Mouse (Mus musculus) hindbrain, embryonic 13.5 days (tissue): ENCODE results near the gene Llgl2. TPM values are rescaled to one million over a fixed set of nuclear protein-coding genes. Genes with fewer than 3 reads are reported as not detected.
A peak's percentile ranks its signal among the peaks of the same experiment; 100 is the strongest.

Experiments used
- ATAC-seq: fragments of 200-750 bp; cut with Nextera tagmentation; 2 replicates; pipeline ENCODE4 v1.8.0; 2017; ENCODE audit warnings: moderate TSS enrichment; ENCODE audit not compliant: low FRiP score
- H3K27ac ChIP-seq: fragments of 300-500 bp; sonication (generic); 2 replicates; pipeline ENCODE4 v1.5.1; 2015; ENCODE audit warnings: inconsistent platforms, mild to moderate bottlenecking, moderate library complexity
- H3K27me3 ChIP-seq: fragments of 300-500 bp; sonication (generic); 2 replicates; pipeline ENCODE4 v1.6.1; 2015; ENCODE audit warnings: mild to moderate bottlenecking, inconsistent platforms
- H3K36me3 ChIP-seq: fragments of 300-500 bp; sonication (generic); 2 replicates; pipeline ENCODE4 v1.6.1; 2015; ENCODE audit warnings: mild to moderate bottlenecking, inconsistent platforms
- H3K4me1 ChIP-seq: fragments of 300-500 bp; sonication (generic); replicated peaks from 2 replicates; pipeline ENCODE4 v1.6.1; 2015; ENCODE audit warnings: inconsistent platforms
- H3K4me2 ChIP-seq: fragments of 300-500 bp; sonication (generic); 2 replicates; pipeline ENCODE4 v1.6.1; 2015; ENCODE audit warnings: inconsistent platforms, mild to moderate bottlenecking, moderate library complexity
- H3K4me3 ChIP-seq: fragments of 300-500 bp; sonication (generic); 2 replicates; pipeline ENCODE4 v1.5.1; 2015; ENCODE audit warnings: mild to moderate bottlenecking, inconsistent platforms
- H3K9ac ChIP-seq: fragments of 300-500 bp; sonication (generic); 2 replicates; pipeline ENCODE4 v1.6.1; 2015; ENCODE audit warnings: mild to moderate bottlenecking, inconsistent platforms
- H3K9me3 ChIP-seq: fragments of 300-500 bp; sonication (generic); 2 replicates; pipeline ENCODE4 v1.6.1; 2016; ENCODE audit warnings: inconsistent platforms
- WGBS: fragments of 180-500 bp; shearing (Covaris S2); methylation state at CpG from one replicate; pipeline ENCODE4 v1.1.7; 2015; 5-methylcytosine and 5-hydroxymethylcytosine counted together
- polyA plus RNA-seq: library from polyadenylated mRNA; unstranded; fragments of >200 nt; fragmentation: Nextera tagmentation; extraction: Ambion mirVana; gene quantifications from 2 replicates; pipeline ENCODE4 v1.2.1, GENCODE M21; 2015

The Llgl2 gene
- polyA plus RNA-seq, 1 experiment from 2014 or later, result 2.2 TPM

DNA sequence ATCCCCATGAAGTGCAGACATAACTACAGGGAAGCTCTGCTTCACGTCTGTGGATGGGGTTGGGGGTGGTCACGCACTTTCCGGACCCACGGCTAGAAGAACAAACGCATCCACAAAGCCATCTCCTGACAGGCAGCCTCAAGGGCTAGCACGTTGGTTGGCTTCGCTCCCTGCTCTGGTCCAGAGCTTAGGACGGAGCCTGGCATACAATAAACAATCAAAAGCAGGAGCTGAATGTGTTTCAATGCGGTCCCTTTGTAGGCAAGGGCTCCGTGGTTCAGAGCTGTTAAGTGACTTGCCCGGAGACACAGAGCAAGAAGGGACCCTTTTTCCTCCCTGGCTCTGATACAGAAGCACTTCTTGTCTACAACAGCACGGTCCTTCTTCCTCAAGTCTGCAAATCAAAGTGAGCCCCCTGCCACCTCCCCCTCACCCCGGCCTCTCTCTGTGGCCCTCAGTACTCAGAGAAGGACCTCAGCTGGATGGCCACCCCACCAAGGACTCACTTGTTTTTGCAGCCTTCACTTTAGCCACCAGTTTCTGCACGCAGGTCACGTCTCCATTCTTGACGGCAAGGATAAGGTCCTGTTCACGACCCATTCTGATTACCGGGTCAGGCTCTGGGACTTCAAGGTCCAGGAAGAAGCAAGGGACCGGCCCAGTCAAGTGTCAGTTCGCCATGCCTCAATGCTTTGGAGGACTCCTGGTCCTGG lies 12.3 kb upstream of the Llgl2 start:
- peak overlapping the region; percentile 93 for H3K9ac ChIP-seq
- peak overlapping the region; percentile 91 for H3K4me3 ChIP-seq
- WGBS, result 79% methylated on average over 20 of the region's 20 CpGs
- peak overlapping the region; percentile 77; the same call in 1 of the 2 replicates for H3K27ac ChIP-seq
- no peaks in the 10 kb centered on the region for H3K27me3 ChIP-seq
- peaks cover 85% of the 10 kb centered on the region for H3K4me1 ChIP-seq
- H3K36me3 ChIP-seq, result peaks cover 15% of the 10 kb centered on the region
- no peaks in the 10 kb centered on the region for H3K9me3 ChIP-seq
- peak overlapping the region; percentile 92 for H3K4me2 ChIP-seq
- no peak for ATAC-seq

DNA sequence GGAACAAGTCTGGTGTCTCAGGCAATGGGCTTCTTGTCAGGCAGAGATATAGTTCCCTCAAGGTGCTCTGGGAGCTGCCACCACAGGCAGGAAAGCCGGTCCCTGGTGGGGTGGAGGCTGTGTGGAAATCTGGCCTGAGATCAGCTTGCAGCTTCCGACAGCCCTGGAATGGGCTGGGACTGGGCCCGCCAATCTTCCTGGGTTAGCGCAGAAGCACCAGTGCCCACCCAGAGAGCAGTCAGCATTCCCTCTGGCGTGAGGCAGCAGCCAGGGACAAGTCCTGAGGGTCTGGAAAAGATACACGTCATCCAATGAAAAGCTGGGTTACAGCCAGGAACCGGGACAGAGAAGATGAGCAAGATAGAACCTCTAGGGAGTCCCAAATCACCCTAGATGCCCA lies 11.8 kb upstream of the Llgl2 start:
- H3K9ac ChIP-seq, result peak overlapping the region; percentile 93
- WGBS, result 35% methylated on average over 7 of the region's 7 CpGs
- H3K4me3 ChIP-seq, result peak overlapping the region; percentile 91
- H3K4me2 ChIP-seq, result peak overlapping the region; percentile 92
- H3K36me3 ChIP-seq, result peaks cover 14% of the 10 kb centered on the region
- peaks cover 81% of the 10 kb centered on the region for H3K4me1 ChIP-seq
- ATAC-seq, result no peak
- H3K27ac ChIP-seq, result peak overlapping the region; percentile 77; the same call in 1 of the 2 replicates
- H3K27me3 ChIP-seq, result no peaks in the 10 kb centered on the region
- no peaks in the 10 kb centered on the region for H3K9me3 ChIP-seq

DNA sequence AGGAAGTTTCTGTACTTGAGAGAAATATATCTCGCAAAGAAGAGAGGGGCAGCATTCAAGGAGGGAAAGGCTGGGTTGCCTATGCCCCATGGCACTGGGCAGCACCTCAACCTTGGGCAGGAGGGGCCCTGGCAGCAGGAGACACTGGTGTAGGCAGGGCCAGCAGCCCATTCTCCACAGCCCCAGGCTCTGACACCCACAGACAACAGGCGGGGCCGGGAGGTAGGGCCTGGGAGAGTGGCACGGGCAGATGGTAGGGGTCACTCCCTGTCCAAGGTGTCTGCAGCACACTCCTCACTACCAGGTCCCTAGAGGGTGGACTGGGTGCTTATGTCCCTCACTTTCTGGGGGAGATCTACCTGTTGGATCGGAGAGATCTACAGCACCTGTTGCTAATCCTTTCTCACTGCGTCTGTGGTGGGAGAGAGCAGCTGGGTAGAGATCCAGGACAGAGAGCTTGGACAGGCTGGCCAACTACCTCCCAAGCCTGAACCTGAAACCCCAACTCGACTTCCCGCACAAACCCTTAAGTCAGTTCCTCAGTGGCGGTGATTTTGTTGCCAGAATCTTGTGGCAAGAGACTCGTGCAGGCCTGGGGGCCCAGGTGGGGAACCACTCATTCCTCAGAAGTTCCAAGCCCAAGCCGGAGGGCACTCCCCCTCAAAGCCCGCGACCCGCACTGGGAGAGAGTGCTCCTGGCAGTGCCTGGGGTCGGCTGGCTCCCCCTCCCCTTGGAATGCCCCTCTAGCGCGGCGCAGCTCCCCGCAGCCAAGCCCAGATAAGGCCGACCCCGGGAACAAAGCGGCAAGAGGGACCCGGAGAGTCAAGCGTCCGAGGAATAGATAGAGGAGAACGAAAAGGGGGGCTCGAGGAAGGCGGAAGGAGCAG lies 11.1 kb upstream of the Llgl2 start:
- H3K4me1 ChIP-seq, result peaks cover 75% of the 10 kb centered on the region
- peaks cover 18% of the 10 kb centered on the region for H3K36me3 ChIP-seq
- 3% methylated on average over 28 of the region's 28 CpGs for WGBS
- peak overlapping the region; percentile 77 for H3K27ac ChIP-seq
- peak; percentile 33 for ATAC-seq
- no peaks in the 10 kb centered on the region for H3K9me3 ChIP-seq
- peak overlapping the region; percentile 93 for H3K9ac ChIP-seq
- H3K4me3 ChIP-seq, result peak overlapping the region; percentile 91
- peak overlapping the region; percentile 92 for H3K4me2 ChIP-seq
- no peaks in the 10 kb centered on the region for H3K27me3 ChIP-seq

DNA sequence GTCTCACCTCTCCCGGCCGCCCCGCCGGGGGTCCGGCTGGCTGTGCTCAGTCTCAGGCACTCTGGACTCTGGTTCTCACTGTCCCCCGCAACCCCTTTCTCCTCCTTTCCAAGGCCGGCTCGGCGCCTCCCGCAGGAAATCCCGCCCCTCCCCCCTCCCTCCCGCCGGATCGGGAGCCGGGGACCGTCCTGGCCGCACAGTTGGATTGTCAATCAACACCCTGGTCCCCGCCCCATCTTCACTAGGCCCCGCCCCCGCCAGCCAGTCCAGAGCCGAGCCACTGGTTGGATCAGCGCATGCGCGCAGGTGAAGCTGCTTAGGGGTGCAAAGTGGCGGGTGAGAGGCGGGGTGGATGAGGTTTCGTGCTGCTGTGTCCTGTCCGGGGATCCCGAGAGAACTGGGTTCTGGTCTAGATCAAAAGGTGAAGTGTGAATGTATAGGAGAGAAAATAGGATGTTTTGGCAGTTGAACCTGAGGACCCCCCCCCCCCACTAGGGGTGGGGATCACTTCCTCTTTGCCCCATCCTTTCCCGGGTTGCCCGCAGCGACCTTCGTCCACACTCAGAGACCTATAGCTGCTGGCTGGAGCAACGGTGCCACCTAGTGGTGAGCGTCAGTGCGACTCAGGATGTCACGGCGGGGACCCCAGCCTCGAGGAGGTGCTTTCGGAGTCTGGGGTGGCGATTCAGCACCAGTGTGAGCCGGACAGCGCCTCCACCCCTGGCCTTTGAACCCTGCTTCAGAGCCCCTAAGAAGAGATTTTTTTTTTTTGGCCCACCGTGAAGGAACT lies 10.1 kb upstream of the Llgl2 start, which contains the start of gene Caskin2:
Caskin2 (minus strand) TSS at position 133 of the 790 bp plus-strand sequence.
- H3K27me3 ChIP-seq, result no peaks in the 10 kb centered on the region
- H3K4me3 ChIP-seq, result peak within 1 kb of the TSS; percentile 91
- no peaks in the 10 kb centered on the region for H3K9me3 ChIP-seq
- peak; percentile 90 for ATAC-seq
- peak within 1 kb of the TSS; percentile 77 for H3K27ac ChIP-seq
- peaks cover 25% of the 10 kb centered on the region for H3K36me3 ChIP-seq
- peak within 1 kb of the TSS; percentile 92 for H3K4me2 ChIP-seq
- under 1% methylated on average over 43 of the region's 44 CpGs for WGBS
- peaks cover 65% of the 10 kb centered on the region for H3K4me1 ChIP-seq
- peak within 1 kb of the TSS; percentile 93 for H3K9ac ChIP-seq

DNA sequence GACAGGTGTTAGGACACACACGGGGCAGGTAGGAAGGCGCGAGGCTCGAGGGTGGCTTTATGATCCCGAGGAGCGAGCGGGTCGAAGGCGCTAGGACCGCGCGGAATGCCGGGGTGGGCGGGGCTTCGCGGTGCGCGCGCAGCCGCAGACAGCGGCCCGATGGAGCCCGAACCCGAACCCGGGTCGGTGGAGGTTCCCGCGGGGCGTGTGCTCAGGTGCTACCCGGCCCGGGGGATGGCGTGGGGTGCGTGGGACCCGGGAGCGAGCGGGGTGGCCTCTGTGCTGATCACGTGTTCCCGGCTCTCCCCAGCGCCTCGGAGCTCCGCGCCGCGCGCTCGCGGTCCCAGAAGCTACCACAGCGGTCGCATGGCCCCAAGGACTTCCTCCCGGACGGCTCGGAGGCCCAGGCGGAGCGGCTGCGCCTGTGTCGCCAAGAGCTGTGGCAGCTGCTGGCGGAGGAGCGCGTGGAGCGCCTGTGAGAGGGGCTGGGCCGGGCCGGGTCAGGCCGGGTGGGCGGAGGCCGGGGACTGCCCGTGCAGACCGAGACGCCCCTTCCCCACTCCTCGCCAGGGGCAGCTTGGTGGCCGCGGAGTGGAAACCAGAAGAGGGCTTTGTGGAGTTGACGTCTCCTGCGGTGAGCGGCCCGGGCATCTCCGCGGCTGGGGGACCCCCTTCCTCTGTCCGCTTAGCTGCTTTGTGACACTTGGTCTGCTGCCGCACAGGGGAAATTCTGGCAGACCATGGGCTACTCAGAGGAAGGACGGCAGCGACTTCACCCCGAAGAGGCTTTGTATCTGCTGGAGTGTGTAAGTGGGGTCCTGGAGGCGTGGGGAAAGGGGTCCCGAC lies 9.0 kb upstream of the Llgl2 start, which contains the start of gene Tsen54:
Tsen54 (plus strand) TSS at position 120 of the 846 bp plus-strand sequence.
- H3K4me1 ChIP-seq, result peaks cover 54% of the 10 kb centered on the region
- H3K9me3 ChIP-seq, result no peaks in the 10 kb centered on the region
- peak within 1 kb of the TSS; percentile 91 for H3K4me3 ChIP-seq
- peak within 1 kb of the TSS; percentile 92 for H3K4me2 ChIP-seq
- peak; percentile 53 for ATAC-seq
- H3K27me3 ChIP-seq, result no peaks in the 10 kb centered on the region
- H3K9ac ChIP-seq, result peak within 1 kb of the TSS; percentile 93
- peaks cover 31% of the 10 kb centered on the region for H3K36me3 ChIP-seq
- under 1% methylated on average over 67 of the region's 84 CpGs for WGBS
- H3K27ac ChIP-seq, result peak within 1 kb of the TSS; percentile 66

DNA sequence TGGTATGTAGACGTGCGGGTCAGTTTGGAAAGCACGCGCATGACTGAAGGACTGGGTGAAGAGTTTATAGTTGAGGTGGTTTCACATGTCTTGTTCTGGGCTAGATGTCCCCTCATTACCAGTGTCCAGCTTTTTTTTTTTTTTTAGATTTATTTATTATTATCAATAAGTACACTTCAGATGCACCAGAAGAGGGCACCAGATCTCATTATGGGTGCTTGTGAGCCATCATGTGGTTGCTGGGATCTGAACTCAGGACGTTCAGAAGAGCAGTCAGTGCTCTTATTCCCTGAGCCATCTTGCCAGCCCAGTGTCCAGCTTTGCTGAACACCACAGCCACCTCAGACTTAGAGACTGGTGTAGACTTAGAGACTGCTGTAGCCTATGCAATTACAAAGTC lies 6.5 kb upstream of the Llgl2 start:
- no peak for ATAC-seq
- H3K27me3 ChIP-seq, result peaks cover 2% of the 10 kb centered on the region; the same call in 1 of the 2 replicates
- H3K4me2 ChIP-seq, result no peak overlapping the region
- no peak overlapping the region for H3K9ac ChIP-seq
- no peak overlapping the region for H3K4me3 ChIP-seq
- no peak overlapping the region for H3K27ac ChIP-seq
- H3K36me3 ChIP-seq, result peaks cover 48% of the 10 kb centered on the region
- 93% methylated on average over 5 of the region's 5 CpGs for WGBS
- no peaks in the 10 kb centered on the region for H3K9me3 ChIP-seq
- H3K4me1 ChIP-seq, result peaks cover 29% of the 10 kb centered on the region

DNA sequence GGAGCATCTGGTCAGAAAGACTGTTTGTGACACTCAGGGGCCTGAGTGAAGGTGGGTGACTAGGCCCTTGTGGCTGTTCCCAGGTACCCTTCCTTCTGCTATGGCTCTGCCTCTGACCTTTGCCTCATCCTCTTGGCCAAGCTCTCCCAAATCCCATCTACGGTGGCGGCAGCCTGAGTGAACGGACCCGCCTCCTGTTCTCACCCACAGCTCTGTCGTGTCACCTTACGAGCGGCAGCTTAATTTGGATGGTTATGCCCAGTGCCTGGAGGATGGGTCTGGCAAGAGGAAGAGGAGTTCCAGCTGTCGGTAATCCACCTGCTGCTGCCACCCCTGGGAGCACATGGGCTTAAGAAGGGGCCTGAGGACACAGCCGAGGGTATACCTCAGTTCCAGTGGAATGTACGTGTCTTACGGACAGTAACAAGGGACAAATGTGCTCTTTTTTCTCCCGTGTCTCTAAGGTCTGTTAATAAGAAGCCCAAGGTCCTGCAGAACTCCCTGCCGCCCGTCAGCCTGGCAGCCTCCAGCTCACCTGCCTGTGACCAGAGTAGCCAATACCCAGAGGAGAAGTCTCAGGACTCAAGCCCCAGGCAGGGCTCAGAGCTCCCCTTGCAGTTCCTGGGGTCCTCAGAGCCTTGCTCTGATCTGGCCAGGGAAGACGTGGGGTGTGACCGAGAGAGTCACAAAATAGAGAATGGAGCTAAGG lies 3.8 kb upstream of the Llgl2 start:
- ATAC-seq, result no peak
- Histone ChIP-seq H3K9ac (no peak overlapping the region), H3K9me3 (no peaks in the 10 kb centered on the region), H3K4me2 (no peak overlapping the region), H3K27ac (no peak overlapping the region), H3K4me1 (peaks cover 31% of the 10 kb centered on the region), H3K36me3 (peaks cover 54% of the 10 kb centered on the region), H3K27me3 (peaks cover 29% of the 10 kb centered on the region), H3K4me3 (no peak overlapping the region)
- WGBS, result 94% methylated on average over 16 of the region's 16 CpGs

DNA sequence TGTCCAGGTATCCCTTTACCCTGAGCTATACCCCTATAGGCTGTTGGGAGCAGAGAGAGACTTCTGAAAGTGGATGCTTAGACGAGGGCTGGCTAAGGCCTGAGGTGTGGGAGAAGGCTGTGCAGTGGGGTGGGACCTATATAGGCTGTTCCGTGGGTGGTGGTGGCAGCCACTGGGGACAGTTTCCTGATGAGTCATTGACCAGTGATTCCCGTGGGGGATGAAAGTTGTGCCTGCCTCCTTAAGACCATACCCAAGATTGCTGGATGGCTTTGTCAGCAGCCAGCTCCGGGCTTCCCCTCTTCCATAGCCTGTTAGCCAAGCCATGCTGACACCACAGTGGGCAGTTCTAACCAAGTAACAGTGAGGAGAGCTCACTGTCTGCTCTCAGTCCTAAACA lies 2.8 kb upstream of the Llgl2 start:
- 90% methylated on average over 4 of the region's 4 CpGs for WGBS
- Histone ChIP-seq H3K36me3 (peaks cover 54% of the 10 kb centered on the region), H3K9ac (0 out of 2 replicates have a peak overlapping the region, but pooled peaks have one; percentile 19), H3K4me2 (no peak overlapping the region), H3K9me3 (no peaks in the 10 kb centered on the region), H3K4me3 (no peak overlapping the region), H3K4me1 (peaks cover 22% of the 10 kb centered on the region), H3K27me3 (peaks cover 38% of the 10 kb centered on the region), H3K27ac (no peak overlapping the region)
- no peak for ATAC-seq

DNA sequence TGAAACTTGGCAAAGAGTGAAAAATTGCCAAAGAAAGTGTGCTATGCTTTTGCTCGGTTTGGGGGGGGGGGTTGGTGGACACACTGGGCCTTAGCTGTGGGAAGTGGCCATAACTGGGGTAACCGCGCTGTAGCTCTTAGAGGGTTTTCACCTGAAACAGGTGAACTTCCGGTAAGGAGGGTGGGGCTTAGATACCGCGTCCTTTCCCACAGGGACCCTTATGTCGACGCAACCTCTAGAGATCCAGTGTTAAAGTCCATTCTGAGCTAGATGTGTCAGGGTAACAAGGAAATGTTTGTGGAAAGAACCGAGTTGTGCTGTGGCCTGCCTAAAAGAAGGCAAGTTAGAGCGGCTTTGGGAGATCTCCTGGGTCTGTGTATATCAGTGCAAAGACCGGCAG lies 964 bp downstream of the Llgl2 start:
- Histone ChIP-seq H3K4me2 (peak overlapping the region; percentile 96), H3K4me1 (peaks cover 17% of the 10 kb centered on the region), H3K4me3 (no peak overlapping the region), H3K36me3 (peaks cover 32% of the 10 kb centered on the region), H3K9me3 (no peaks in the 10 kb centered on the region), H3K9ac (no peak overlapping the region), H3K27ac (no peak overlapping the region), H3K27me3 (peaks cover 76% of the 10 kb centered on the region)
- 19% methylated on average over 11 of the region's 11 CpGs for WGBS
- ATAC-seq, result no peak

DNA sequence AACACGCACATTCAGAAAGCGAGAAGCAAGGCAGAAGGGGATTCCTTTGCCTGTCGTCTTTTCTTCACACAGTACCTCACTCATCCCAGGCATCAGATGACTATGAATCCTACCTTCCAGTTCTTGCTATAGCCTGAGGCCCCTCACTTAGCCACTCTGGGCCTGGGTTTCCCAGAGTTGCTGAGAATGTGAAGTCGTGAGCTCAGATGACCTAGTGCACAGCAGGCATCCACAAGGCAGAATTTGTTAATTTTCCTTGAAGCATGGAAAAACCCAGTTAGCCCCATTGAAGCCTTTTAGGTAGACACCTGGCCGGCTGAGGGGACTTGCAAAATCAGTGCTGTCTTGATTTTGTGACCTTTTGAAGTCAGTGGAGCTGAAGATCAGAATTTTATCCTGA lies 2.6 kb downstream of the Llgl2 start:
- peaks cover 92% of the 10 kb centered on the region for H3K27me3 ChIP-seq
- no peak overlapping the region for H3K4me2 ChIP-seq
- H3K36me3 ChIP-seq, result peaks cover 15% of the 10 kb centered on the region
- H3K27ac ChIP-seq, result no peak overlapping the region
- peaks cover 18% of the 10 kb centered on the region for H3K4me1 ChIP-seq
- ATAC-seq, result no peak
- WGBS, result 39% methylated on average over 5 of the region's 5 CpGs
- H3K9me3 ChIP-seq, result no peaks in the 10 kb centered on the region
- no peak overlapping the region for H3K4me3 ChIP-seq
- no peak overlapping the region for H3K9ac ChIP-seq

DNA sequence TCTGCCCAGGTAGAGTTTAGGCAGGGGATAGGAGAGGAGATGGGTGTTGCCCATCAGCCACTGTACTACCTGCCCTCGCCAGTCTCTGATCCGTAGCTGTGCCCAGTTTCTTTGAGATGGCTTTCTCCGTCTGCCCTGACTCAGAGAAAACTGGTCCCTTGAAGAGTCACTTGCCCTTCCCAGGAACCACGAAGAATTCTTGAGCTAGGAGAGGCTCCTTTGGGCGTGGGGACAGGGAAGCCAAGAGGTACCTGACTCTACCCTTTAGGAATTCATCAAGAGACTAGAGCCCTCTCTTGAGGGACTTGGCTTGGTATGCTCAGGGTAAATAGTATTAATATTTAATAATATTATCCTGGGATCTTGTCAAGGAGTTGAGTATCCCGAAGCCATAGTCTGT lies 3.8 kb downstream of the Llgl2 start:
- H3K9me3 ChIP-seq, result no peaks in the 10 kb centered on the region
- H3K4me3 ChIP-seq, result no peak overlapping the region
- no peak for ATAC-seq
- H3K4me1 ChIP-seq, result peaks cover 23% of the 10 kb centered on the region
- H3K9ac ChIP-seq, result no peak overlapping the region
- H3K4me2 ChIP-seq, result no peak overlapping the region
- H3K27ac ChIP-seq, result no peak overlapping the region
- WGBS, result 86% methylated on average over 6 of the region's 6 CpGs
- H3K36me3 ChIP-seq, result peaks cover 3% of the 10 kb centered on the region
- H3K27me3 ChIP-seq, result peaks cover 99% of the 10 kb centered on the region
